Mouse (Mus musculus) c-Kit-positive CD71-positive TER-119-negative erythroid progenitor cells, embryonic 14.5 days (primary cell): ENCODE measurements at regions not wholly inside any gene's neighbourhood (a gene's known extent, or its start where the extent isn't known, plus 50 kb on each side); places are given as distances from the start of the nearest gene placed in this dataset.

Source experiments
- DNase-seq: peaks from one replicate; pipeline ENCODE4 v3.0.0-alpha.2; 2013; ENCODE audit warnings: low read depth

DNA sequence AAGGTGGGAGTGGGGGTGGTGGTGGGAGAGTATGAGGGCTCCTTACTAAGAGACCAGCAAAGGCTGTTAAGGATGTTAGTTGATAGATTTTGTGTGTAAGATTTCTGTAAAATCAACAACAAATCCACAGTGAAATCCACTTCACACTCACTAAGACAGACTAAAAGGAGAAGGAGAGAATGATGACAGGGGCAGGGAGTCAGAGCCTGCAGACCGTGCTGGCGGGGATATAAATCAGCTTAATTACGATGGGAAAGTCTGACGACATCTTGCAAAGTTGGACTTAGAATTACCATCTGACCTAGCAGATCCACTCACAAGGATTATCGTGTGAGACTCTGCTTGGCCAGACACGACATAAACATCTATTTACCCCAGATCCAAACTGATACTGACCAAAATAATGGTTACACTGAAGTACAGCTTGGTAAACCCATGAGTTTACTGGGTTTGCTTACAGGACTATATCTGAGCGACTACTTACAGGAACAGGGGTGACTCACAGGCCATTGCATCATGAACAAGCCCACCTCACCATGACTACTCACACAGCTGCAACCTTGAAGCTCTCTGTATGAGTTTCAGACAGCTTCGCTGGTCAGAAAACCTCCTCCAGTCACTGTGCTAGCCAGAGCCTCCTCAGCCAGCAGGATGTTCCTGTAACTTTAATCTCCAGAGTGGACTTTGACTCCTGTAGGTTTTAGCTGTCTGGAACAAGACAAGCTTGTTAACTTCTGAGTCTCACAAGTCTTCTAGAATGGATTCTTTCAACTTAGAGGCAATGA is 50.5 kb upstream of the Ednra start:
- DNase-seq: no peak

DNA sequence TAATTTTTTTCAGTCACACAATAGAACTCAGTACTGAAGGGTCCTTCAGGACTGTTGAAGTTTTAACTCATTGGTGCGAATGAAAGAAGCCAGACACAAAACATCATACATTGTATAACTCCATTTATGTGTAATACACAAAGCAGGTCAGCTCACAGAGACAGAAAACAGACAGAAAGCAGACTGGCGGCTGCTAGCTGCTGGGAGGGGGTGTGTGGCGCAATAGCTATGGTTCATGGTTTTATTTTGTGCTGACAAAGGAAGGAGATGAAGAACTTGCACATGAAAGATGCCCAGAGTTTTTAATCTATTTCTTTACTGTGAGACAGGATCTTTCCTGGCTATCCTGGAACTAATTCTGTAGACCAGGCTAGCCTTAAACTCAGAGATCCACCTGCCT is 51.3 kb upstream of the Ednra start:
- DNase-seq: no peak

DNA sequence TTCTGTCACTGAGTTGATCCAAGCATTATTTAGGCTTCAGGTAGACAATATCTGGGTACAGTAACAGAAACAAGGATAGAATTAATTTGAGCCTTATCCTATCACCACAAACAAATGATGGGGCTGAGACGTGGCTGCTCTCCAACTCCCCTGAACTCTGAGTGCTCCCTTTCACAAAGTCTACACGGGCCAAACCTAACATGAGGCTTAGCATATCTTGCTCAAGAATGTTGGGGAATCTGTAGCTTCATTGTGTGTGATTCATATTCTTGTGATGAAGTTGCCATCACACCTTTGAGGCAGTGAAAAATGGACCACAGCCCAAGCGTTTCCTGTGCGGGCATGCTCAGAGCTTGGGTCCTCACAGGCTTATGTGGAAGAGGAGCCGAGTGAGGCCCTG is 53.3 kb upstream of the Ednra start:
- no peak for DNase-seq

DNA sequence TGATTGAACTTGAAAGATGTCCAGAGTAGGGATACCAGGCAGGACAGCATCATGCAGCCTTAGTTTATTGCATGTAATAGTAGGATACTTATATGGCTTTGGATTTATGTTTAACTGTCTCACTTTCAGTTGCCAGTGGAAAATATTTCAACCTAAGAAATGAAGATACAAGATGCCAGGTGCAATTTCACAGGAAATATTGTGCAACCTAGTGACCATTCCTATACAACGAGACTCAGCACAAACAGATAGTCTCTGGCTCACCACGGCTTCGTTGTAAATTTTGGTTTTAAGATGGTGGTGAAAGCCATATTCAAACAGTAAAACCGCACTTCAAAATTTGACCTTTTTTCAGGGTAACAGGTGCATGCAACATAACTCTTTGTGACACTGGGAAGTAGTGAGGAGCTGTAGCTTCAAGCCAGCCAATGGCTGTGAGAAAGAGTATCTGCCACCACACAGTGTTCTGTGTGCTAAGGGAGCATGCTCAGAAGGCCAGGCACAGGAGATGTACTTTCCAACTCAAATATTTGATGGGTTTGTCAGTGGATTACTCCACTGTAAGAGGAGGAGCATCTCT is 61.5 kb upstream of the Ednra start:
- no peak for DNase-seq

DNA sequence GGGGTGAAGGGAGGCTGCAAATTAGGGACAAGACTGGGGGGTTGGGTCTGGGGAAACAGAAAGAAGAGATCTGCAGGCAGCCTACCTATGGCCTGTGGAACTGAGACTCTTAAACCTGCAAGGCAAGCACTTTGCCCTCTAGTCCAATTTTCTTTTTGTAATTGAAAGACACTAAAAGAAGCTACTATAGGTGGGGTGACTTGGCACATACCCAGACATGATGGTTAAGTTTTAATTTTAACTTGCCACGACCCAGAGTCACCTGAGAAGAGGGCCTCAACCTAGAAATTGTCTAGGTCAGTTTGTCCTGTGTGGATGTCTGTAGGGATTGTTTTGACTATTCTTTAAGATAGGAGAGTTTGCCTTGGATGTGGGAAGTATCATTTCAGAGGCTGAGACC is 70.6 kb upstream of the Ednra start:
- no peak for DNase-seq

DNA sequence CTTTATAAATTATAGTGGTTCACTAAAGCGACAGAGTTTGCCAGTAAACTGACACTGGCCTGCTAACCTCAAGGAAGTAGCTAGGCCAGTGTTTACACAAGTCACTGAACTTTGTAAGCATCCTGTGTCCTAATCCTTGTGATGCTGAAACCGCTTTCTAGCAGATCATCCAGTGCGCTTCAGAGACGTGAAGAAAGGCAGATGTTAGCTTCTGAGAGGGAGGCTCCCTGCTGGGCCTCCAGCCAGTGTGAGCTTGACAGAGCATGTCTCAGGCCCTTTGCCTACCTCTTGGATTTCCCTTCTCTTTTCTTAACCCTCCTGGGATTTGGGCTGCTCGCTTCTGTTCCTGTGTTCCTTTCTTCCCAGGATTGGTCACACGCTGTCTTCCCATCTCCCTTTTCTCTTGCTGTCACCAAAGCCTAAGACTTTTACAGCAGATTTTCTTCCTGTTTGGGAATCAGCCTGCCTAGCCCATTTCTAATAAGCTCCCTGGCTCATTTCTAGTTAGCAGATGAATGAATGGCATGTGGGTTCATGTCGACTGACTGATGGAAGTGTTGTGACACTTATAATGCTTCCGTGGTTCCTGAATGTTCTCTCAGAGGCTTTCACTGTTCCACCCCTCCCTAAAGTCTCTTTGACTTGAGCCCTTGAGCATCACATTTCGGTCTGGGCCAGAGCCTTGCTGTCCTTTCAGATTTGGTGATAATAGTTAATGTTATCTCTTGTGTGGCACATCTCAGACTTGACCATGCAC is 79.1 kb upstream of the Ednra start:
- DNase-seq: no peak

DNA sequence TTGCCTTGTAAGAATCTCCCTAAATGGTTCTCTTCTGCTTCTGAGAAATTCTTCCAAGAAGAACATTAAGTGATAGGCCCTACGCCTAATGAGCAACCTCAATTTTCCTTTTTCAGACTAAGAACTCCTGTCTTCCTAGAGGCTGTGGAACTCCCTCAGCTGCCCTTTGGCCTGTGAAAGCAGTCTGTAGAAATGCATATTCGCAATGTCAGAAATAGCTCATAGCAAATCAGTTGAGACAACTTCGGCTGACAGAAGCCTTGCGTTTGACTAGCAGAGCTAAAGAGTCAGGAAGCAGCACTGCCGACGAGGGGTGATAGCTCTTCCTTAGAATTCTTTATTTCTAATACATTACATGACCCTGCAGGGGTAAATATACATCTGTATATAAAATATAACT is 80.3 kb upstream of the Ednra start:
- no peak for DNase-seq

DNA sequence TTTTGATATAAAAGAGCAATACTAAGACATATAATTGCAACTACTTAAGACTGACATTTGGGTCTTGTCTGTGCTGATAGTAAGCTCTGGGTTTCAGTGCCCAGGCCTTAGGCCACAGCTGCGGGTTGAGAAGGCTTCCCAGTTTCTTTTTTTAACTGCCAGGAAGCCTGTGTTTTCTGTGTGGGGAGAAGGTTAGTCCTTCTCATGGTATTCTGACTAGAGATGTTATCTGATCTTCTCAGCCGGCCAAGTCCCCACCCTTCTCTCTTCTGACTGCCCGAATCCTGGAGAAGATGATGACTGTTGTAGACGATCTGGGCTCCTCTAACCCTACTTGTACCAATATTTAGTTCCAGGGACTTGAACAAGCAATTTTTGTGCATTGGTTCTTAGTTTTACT is 80.7 kb upstream of the Ednra start:
- no peak for DNase-seq

DNA sequence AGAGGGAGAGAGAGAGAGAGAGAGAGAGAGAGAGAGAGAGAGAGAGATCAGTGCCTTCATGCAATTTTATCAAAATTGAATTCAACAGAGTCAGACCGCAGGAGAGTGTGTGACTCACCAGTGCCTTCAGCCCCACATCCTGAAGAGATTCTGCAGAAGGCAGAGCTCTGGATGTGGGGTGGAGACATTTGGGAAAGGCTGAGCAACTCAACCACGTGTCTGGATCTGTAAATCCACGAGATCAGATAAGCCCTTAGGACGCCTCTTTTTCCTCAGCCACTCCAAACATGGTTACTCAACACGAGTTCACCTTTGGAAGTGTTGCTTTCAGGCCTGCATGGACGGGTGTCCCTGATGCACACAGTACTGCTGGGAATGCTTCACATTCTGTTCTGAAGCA is 81.4 kb upstream of the Ednra start:
- no peak for DNase-seq

DNA sequence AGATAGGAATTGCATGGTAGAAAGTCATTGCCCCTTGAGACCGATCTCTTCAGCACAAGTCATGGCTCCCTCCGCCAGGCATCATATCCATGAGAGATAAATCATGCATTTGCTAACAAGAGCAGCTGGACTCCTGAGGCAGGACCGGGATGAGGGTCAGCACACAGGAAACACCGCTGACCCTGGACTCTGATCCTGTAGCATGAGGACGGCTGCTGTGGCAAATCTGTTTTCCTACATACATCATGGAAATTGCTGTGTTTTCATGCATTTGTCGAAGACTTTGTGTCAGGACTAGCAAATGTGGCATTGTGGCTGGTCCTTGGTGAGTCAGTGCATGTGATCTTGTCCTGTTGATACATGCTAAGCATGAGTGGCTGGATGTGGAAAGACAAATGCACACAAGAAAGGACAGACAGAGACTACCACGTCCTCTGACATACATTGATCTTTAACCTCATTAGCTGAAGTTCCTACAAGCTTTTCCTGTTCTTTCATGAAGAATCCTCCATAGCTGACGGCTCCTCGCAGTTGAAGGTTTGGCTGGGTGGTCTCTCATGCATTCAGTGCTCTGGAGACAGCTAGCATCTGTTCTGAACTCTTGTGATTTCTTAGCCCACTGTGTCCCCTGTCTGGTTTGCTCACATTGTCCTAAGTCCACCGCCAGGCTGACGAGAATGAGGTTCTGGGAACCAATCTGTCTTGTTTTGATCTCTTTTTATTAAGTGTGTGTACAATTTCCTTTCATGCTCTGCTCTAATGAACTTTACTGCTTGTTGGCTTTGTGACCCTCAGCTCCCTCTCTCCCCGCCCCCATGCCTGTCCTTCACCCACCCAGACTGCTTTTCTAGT is 90.8 kb upstream of the Ednra start:
- DNase-seq: no peak

DNA sequence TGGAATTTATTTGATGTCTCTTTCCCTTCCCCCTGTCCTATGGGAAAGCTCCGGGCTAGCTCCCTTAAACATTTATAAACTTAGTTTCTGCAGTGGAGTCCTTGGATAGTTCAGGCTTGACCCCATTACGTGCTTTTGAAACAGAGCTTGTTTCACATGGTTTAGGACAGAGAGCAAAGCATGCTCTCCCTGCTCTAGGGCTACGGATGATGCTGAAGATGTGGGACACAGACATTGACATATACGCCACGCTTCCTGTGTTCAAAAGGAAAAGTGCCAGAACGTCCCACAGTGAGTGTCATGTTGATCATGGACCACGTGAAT is 91.3 kb upstream of the Ednra start:
- DNase-seq: no peak

DNA sequence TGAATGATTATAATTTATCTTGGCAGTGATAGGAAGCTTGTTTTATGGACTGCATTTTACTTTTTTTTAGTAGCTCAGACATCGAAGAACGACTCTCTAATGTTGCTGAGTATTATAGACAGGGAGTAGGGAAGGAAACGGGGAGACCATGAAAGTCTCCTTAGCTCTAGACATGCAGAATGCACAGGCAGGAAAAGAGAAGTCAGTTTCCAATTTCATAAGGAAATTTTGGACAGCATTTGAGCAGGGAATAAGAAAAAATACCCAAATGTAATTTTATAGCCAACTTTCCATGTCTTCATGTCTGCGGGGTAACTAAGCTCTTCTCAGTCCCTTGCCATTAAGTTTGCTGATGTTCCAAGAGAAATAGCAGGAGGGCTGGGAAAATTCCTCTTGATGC is 92.0 kb upstream of the Ednra start:
- no peak for DNase-seq

DNA sequence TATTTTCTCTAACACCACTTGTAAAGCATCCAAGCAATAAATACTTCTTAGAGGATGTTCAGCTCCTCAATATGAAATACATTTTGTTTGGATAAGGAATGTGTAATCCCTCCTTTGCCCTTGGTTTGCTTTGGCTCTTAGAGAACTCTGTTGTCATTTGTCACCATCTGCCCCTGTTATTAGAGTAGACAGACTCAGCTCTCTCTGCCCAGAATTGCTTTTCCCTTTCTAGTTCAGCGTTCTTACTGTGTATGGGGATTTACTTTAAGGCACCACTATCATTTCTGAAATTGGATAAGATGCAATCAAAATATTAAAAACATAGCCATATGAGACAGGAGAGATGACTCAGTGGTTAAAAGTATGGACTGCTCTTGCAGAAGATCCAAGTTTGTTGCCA is 101.5 kb upstream of the Ednra start:
- no peak for DNase-seq

DNA sequence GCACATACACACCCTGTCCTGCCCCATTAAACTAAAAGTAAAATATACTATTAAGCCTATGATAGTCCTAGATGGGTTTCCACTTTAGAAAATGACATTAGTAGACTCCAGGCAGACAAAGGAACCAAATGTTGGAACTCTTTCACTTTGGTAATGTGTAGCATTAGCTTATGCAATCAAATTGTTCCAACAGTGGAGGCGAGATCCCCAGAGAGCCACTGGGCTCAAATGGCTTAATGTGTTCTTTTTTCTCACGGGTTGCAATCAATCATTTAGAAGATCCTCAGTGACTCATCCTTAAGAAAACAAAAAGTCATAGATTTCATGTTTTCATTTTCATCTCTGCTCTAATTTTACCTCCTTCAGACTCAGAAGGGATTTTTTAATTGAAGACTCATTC is 102.0 kb upstream of the Ednra start:
- no peak for DNase-seq

DNA sequence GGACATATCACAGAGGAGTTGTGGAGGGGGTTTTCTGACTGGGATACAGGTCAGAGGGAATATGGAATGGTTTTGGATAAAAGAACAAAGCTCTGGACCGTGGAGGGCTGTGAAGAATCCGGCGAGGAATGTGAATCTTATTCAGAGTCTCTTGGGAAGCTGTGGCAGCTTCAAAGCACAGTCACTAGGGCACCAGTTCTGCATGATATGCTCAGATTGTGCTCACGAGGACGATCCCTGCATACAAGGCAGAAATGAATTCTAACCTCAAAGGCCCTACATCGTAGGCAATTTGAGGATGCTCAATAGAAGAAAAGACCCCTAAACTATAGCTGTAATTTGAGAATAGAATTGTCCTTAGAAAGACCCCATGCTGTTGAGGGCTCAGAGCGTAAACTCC is 103.8 kb upstream of the Ednra start:
- no peak for DNase-seq

DNA sequence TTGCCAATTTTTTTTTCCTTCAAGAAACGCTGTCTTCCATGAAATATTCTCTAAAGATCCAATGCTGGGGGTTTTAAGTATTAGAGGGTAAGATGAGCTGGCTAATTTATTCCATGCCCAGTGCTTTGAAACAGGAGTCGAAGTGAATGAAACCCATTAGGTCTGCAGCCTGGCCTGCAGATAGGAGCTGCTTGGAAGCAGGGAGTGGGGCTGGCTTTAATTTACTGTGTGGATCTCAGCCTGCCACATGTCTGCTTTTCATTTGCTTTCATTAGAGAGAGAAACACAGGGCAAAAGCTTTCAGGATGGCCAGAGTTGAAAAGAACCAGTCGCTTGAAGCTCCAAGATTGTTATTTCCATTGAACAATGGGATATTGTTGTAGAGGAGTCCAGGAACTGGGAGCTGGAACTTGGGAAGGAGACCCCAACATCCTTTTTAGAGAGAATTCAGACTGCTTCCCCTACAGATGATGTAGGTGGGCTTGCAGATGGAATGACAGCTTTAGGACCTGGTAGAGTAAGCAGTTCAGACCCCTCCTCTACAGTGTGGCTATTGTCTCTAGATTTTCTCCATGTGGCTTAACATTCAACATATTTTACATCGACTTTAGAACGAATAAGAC is 105.0 kb upstream of the Ednra start:
- no peak for DNase-seq

DNA sequence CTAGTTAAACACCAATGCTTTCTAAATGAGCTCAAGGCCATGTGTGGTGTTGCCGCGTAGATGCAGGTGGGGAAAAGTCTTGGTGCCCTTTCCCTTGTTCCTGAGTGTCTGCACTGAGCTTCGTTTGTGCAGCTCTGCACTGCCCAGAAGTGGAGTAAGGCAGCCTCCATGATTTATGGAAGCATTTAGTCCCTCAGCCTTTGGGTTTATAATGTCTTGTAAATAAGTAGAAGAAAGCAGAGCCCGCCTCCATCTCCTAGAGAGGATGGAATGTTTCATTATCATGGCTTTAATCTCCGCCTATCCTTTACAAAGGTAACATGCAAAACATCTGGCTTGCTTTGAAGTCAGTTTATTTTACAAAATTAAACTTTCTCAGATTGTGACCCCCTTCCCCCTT is 105.5 kb upstream of the Ednra start:
- no peak for DNase-seq

DNA sequence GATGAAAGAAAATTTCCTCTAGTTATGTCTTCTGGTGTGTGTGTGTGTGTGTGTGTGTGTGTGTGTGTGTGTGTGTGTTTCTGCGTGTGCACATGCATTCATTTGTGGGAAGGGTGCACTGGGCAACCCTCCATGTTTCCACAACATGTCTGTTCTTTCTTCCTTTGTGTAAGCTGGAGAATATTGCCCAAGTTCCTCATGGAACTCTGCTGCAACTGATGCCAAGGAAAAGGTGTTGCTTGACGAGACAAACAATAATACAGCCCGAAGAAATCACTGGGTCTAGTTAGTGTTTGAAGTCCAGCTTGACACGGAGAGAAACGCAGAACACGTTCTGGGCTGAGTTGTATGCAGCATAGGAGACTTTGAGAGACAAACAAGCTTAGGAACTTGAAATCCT is 110.0 kb upstream of the Ednra start:
- DNase-seq: no peak

DNA sequence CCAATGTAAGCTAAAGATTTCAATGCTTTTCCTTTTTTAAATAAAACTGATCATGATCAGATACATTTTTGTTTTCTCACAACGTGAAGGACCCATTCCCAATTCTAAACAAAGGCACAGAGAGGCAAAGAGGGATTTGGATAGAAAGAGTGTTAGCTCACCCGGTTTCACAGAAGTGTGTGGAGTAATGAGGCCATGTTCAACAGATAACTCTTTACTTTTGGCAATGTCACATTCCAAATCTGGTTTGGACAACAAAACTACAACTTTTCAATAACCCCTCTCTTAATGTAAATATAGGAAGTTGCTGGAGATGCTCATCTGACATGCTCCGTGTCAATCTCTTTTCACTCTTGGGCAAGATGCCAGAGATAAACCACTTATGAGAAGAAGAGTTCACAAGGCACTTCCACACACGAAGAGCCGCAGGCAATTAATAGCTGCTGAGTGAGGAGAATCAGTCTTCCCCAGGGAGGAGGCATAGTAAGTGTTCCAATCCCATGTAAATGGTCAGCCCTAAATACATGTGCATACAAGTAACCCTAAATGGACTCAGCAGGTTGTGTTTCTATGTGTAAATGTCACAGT is 112.7 kb upstream of the Ednra start:
- DNase-seq: no peak

DNA sequence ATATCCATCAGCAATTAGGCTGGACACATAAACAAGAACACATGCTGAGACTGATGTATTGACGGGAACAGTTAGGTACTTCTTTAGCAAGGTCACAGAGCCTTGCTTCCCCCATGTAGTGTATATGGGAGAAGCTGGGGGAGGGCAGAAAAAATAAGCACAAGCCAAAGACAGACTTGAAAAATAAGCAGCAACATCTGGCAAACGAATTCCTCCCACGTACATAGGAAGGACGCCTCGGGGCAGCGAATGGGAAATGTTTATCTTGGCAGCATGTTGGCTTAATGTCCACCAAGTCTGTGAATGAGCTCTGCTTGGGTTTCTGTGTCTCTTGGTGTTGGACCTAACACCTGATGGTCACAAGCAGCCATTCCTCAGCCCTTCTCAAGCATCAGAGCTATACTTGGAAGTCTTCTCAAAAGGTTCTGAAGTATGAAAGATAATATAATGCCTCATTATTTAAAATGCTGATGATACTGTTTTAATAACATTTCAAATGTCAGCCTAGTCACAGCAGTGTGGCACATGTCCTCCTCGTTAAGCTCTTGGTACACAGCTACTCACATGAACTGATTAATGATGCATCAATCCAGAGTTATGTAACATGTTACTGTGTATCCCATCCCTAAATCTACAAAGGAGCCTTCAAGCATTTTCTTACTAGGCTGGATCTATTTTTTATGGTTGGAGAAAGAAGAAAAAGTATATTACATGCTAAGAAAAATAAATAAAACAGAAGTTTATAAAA is 118.3 kb upstream of the Ednra start:
- no peak for DNase-seq

DNA sequence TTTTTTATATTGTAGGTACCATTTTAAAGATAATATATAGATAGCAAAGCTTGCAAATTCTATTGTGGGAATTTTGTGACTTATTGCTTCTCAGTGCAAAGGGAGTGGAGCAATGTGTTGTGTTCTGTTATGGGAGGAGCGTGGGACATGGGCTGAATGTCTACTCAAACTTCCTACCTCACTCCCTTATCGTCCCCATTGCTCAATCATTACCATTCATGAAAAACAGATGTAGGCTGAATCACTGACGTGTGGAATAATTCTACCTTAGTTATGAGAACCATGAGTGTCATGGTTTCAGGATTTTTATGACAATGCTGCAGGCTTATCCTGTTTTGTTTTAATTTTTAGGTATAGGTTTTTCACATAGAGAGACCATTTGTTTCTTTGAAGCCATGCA is 119.0 kb upstream of the Ednra start:
- DNase-seq: no peak
